Mouse (Mus musculus) kidney, embryonic 14.5 days (tissue): Measurements from ENCODE around the gene Ankrd13b. TPM values are rescaled to one million over a fixed set of nuclear protein-coding genes. Genes with fewer than 3 reads are reported as not detected.

ENCODE experiments used
- ATAC-seq: fragments of 200-750 bp; cut with Nextera tagmentation; 2 replicates; pipeline ENCODE4 v1.8.0; 2017; ENCODE audit warnings: moderate number of reproducible peaks, mild to moderate bottlenecking, moderate TSS enrichment, moderate library complexity; ENCODE audit not compliant: low FRiP score, low TSS enrichment
- H3K27ac ChIP-seq: fragments of 300-500 bp; sonication (generic); 2 replicates; pipeline ENCODE4 v1.5.1; 2014; ENCODE audit warnings: low read depth, mild to moderate bottlenecking, low read length, moderate library complexity, mixed read lengths
- H3K27me3 ChIP-seq: fragments of 300-500 bp; sonication (generic); 2 replicates; pipeline ENCODE4 v1.6.1; 2014; ENCODE audit warnings: mild to moderate bottlenecking, low read length; ENCODE audit not compliant: control insufficient read depth, insufficient read depth
- H3K36me3 ChIP-seq: fragments of 300-500 bp; sonication (generic); 2 replicates; pipeline ENCODE4 v1.6.1; 2014; ENCODE audit warnings: low read length, mixed read lengths; ENCODE audit not compliant: control insufficient read depth, insufficient read depth
- H3K4me1 ChIP-seq: fragments of 300-500 bp; sonication (generic); 2 replicates; pipeline ENCODE4 v1.6.1; 2014; ENCODE audit warnings: low read length, mixed read lengths; ENCODE audit not compliant: control insufficient read depth, insufficient read depth
- H3K4me2 ChIP-seq: fragments of 300-500 bp; sonication (generic); replicated peaks from 2 replicates; pipeline ENCODE4 v1.6.1; 2014; ENCODE audit warnings: low read depth, mild to moderate bottlenecking, low read length
- H3K4me3 ChIP-seq: fragments of 300-500 bp; sonication (generic); 2 replicates; pipeline ENCODE4 v1.5.1; 2014; ENCODE audit warnings: mild to moderate bottlenecking, low read length
- H3K9ac ChIP-seq: fragments of 300-500 bp; sonication (generic); 2 replicates; pipeline ENCODE4 v1.6.1; 2014; ENCODE audit warnings: low read depth, mild to moderate bottlenecking, low read length, moderate library complexity
- H3K9me3 ChIP-seq: fragments of 300-500 bp; sonication (generic); 2 replicates; pipeline ENCODE4 v1.6.1; 2016; ENCODE audit warnings: low read length; ENCODE audit not compliant: control insufficient read depth
- WGBS: fragments of 180-500 bp; shearing (Covaris S2); extraction: QIAGEN DNeasy Blood & Tissue Kit; methylation state at CpG from one replicate; pipeline ENCODE4 v1.1.7; 2014; 5-methylcytosine and 5-hydroxymethylcytosine counted together
- polyA plus RNA-seq: library from polyadenylated mRNA; unstranded; fragments of >200 nt; fragmentation: Nextera tagmentation; extraction: Ambion mirVana; gene quantifications from 2 replicates; pipeline ENCODE4 v1.2.1, GENCODE M21; 2014

Ankrd13b gene
- polyA plus RNA-seq, 1 experiment from 2014 or later: 8.6 TPM

- Histone ChIP-seq H3K27me3 (peaks cover 35% of the 10 kb centered on the region), H3K9ac (peak overlapping the region; percentile 54), H3K4me1 (peaks cover 11% of the 10 kb centered on the region; the same call in 1 of the 2 replicates), H3K9me3 (no peaks in the 10 kb centered on the region), H3K27ac (no peak overlapping the region), H3K4me3 (peak overlapping the region; percentile 46), H3K36me3 (no peaks in the 10 kb centered on the region), H3K4me2 (peak overlapping the region; percentile 96)
- 6% methylated on average over 6 of the region's 6 CpGs for WGBS
- no peak for ATAC-seq
Observed at GRCm38 (mm10) chr11:77461856-77462255, 27.6 kb downstream of the Ankrd13b start.

GRCm38 (mm10) chr11:77456866-77457265 lies 32.6 kb downstream of the Ankrd13b start:
- H3K4me3 ChIP-seq: no peak overlapping the region
- no peak overlapping the region for H3K27ac ChIP-seq
- H3K9ac ChIP-seq: no peak overlapping the region
- H3K36me3 ChIP-seq: peaks cover 13% of the 10 kb centered on the region; the same call in 1 of the 2 replicates
- WGBS: 79% methylated on average over 6 of the region's 6 CpGs
- no peak for ATAC-seq
- H3K4me2 ChIP-seq: no peak overlapping the region
- H3K27me3 ChIP-seq: peaks cover 5% of the 10 kb centered on the region; the same call in 1 of the 2 replicates
- H3K9me3 ChIP-seq: no peaks in the 10 kb centered on the region
- H3K4me1 ChIP-seq: peaks cover 2% of the 10 kb centered on the region; the same call in 1 of the 2 replicates

- Histone ChIP-seq H3K4me3 (no peak overlapping the region), H3K36me3 (peaks cover 16% of the 10 kb centered on the region; the same call in 1 of the 2 replicates), H3K9me3 (no peaks in the 10 kb centered on the region), H3K4me2 (no peak overlapping the region), H3K9ac (no peak overlapping the region), H3K27me3 (no peaks in the 10 kb centered on the region), H3K4me1 (no peaks in the 10 kb centered on the region), H3K27ac (no peak overlapping the region)
- 85% methylated on average over 9 of the region's 9 CpGs for WGBS
- no peak for ATAC-seq
Observed at GRCm38 (mm10) chr11:77455770-77456510, 33.5 kb downstream of the Ankrd13b start.

GRCm38 (mm10) chr11:77453388-77453787 lies 36.1 kb downstream of the Ankrd13b start:
- Histone ChIP-seq H3K9me3 (no peaks in the 10 kb centered on the region), H3K4me2 (no peak overlapping the region), H3K36me3 (peaks cover 26% of the 10 kb centered on the region; the same call in 1 of the 2 replicates), H3K27ac (no peak overlapping the region), H3K9ac (no peak overlapping the region), H3K4me1 (no peaks in the 10 kb centered on the region), H3K4me3 (no peak overlapping the region), H3K27me3 (no peaks in the 10 kb centered on the region)
- no peak for ATAC-seq
- WGBS: 92% methylated on average over 2 of the region's 2 CpGs

- Histone ChIP-seq H3K4me3 (no peak overlapping the region), H3K27ac (no peak overlapping the region), H3K36me3 (peaks cover 26% of the 10 kb centered on the region; the same call in 1 of the 2 replicates), H3K27me3 (no peaks in the 10 kb centered on the region), H3K9me3 (no peaks in the 10 kb centered on the region), H3K9ac (no peak overlapping the region), H3K4me1 (no peaks in the 10 kb centered on the region), H3K4me2 (no peak overlapping the region)
- ATAC-seq: no peak
- WGBS: 97% methylated on average over 2 of the region's 2 CpGs
Observed at GRCm38 (mm10) chr11:77451670-77452069, 37.8 kb downstream of the Ankrd13b start.

- no peak overlapping the region for H3K27ac ChIP-seq
- H3K36me3 ChIP-seq: peaks cover 22% of the 10 kb centered on the region; the same call in 1 of the 2 replicates
- 94% methylated on average over 7 of the region's 7 CpGs for WGBS
- H3K9me3 ChIP-seq: no peaks in the 10 kb centered on the region
- H3K4me3 ChIP-seq: no peak overlapping the region
- ATAC-seq: no peak
- no peaks in the 10 kb centered on the region for H3K4me1 ChIP-seq
- no peak overlapping the region for H3K9ac ChIP-seq
- no peaks in the 10 kb centered on the region for H3K27me3 ChIP-seq
- H3K4me2 ChIP-seq: no peak overlapping the region
Observed at GRCm38 (mm10) chr11:77449224-77449623, 40.3 kb downstream of the Ankrd13b start.

- WGBS: 61% methylated on average over 6 of the region's 6 CpGs
- no peak overlapping the region for H3K4me3 ChIP-seq
- H3K36me3 ChIP-seq: peaks cover 16% of the 10 kb centered on the region; the same call in 1 of the 2 replicates
- no peak overlapping the region for H3K9ac ChIP-seq
- H3K9me3 ChIP-seq: no peaks in the 10 kb centered on the region
- no peak overlapping the region for H3K27ac ChIP-seq
- H3K27me3 ChIP-seq: no peaks in the 10 kb centered on the region
- H3K4me2 ChIP-seq: no peak overlapping the region
- no peaks in the 10 kb centered on the region for H3K4me1 ChIP-seq
- peak; percentile 64 for ATAC-seq
Observed at GRCm38 (mm10) chr11:77446628-77447041, 42.8 kb downstream of the Ankrd13b start.

- Histone ChIP-seq H3K27ac (no peak overlapping the region), H3K9ac (no peak overlapping the region), H3K27me3 (no peaks in the 10 kb centered on the region), H3K9me3 (no peaks in the 10 kb centered on the region), H3K4me1 (no peaks in the 10 kb centered on the region), H3K4me3 (no peak overlapping the region), H3K36me3 (peaks cover 15% of the 10 kb centered on the region; the same call in 1 of the 2 replicates), H3K4me2 (no peak overlapping the region)
- ATAC-seq: no peak
- WGBS: 53% methylated on average over 2 of the region's 2 CpGs
Observed at GRCm38 (mm10) chr11:77444939-77445338, 44.5 kb downstream of the Ankrd13b start.
